Mouse (Mus musculus): Measurements from ENCODE around the gene Cenpl. TPM values are rescaled to one million over a fixed set of nuclear protein-coding genes. Genes with fewer than 3 reads are reported as not detected.

Cenpl gene
- total and polyA plus RNA-seq, 2 experiments from 2014 or later = 2.0 to 6.1 TPM

DNA sequence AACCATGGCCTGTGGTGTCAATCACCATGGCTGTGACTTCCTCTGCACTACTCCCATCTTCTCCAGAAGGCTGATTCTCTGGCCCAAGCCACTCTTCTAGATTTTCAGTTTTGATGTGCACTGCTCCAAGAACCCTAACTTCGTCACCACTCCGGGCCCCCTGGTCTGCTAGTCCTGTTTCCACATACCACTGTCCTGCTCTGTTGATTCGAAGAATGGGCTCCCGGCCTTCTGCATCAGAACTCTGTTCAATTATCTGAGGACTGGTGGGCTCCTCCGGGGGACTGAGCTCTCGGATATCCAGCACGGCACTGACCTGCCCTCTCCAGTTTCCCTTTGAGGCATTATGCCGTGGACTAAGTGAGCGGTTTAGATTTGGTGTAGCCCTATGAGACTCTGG lies 38.6 kb upstream of the Cenpl start:
- no peak for ATAC-seq (ENCODE audit: low FRiP score)
- H3K9ac ChIP-seq (replicated peaks; ENCODE audit: low read length, poor library complexity, severe bottlenecking) = no peak overlapping the region
- whole genome bisulfite sequencing = 93% methylated on average over 9 of the region's 9 CpGs

DNA sequence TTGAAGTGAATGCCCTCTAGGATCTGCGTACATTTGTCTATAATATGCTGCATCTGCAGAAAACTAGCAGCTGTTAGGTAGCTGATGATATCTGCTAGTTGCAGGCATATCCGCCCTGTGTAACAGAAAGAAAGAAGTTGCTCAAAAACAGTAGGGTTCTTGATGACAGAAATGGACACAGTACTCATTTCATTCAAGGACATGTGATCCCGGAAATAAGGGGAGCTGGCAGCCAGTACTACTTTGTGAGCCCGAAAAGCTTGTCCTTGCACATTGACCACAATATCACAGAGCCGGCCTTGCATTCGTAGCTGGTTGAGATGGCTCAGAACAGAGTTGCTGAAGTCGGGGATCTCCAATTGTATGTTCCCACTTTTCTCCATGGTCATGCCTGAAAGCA lies 38.2 kb upstream of the Cenpl start:
- ATAC-seq (ENCODE audit: low FRiP score) (no peak), DNase-seq (ENCODE audit: low spot score) (no peak)
- Histone ChIP-seq H3K27ac (ENCODE audit: low read depth, low read length) (no peak overlapping the region), H3K4me1 (ENCODE audit: insufficient read depth, low read length) (no peaks in the 10 kb centered on the region), H3K36me3 (ENCODE audit: insufficient read depth, low read length) (peaks cover 16% of the 10 kb centered on the region; the same call in 1 of the 2 replicates), H3K4me2 (ENCODE audit: low read depth, low read length, poor library complexity, severe bottlenecking) (no peak overlapping the region), H3K9me3 (ENCODE audit: low read length) (no peaks in the 10 kb centered on the region), H3K4me3 (ENCODE audit: low read depth, low read length) (no peak overlapping the region), H3K27me3 (ENCODE audit: insufficient read depth, low read length) (no peaks in the 10 kb centered on the region), H3K9ac (replicated peaks; ENCODE audit: low read length, poor library complexity, severe bottlenecking) (no peak overlapping the region)
- WGBS = 96% methylated on average over 7 of the region's 7 CpGs
- no peak for TF ChIP-seq CTCF (IDR thresholded peaks at IDR 0.05)

More for the DNA sequence above, 38.6 kb upstream of the Cenpl start:
- peaks cover 21% of the 10 kb centered on the region; the same call in 1 of the 2 replicates for H3K36me3 ChIP-seq (ENCODE audit: insufficient read depth, low read length)
- H3K4me1 ChIP-seq (ENCODE audit: insufficient read depth, low read length) = no peaks in the 10 kb centered on the region
- H3K4me2 ChIP-seq (ENCODE audit: low read depth, low read length, poor library complexity, severe bottlenecking) = no peak overlapping the region
- H3K27me3 ChIP-seq (ENCODE audit: insufficient read depth, low read length) = no peaks in the 10 kb centered on the region
- TF ChIP-seq CTCF (IDR thresholded peaks at IDR 0.05) = no peak
- no peaks in the 10 kb centered on the region for H3K9me3 ChIP-seq (ENCODE audit: low read length)
- H3K4me3 ChIP-seq (ENCODE audit: low read depth, low read length) = no peak overlapping the region
- H3K27ac ChIP-seq (ENCODE audit: low read depth, low read length) = no peak overlapping the region
- DNase-seq (ENCODE audit: low spot score) = no peak

DNA sequence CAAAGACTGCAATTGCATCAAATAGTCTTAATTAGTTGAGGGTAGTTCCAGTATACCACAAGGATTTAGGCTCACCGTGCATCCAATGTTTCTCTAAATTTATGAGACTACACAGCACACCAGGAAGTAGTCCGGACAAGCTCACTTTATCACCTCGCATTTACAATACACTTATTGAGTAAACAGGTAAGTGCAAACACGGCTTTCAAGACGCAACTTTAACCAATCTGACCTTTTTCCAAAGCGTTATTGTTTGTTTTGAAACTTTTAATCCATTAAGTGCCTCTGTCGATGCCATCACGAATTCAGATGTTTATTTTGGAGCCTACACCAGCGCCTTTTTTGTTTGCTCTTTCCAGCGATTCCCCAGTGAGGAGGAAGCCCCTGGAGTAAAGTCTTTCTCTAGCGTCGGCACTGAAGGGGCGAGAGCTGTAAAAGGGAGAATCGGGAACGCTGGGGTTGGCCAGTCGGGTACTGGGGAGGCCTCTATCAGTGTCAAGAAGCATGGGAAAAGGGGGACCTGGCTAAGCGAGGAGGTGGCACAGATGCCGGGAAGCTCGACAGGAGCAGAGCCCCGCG lies 36.6 kb upstream of the Cenpl start:
- no peak for TF ChIP-seq CTCF (IDR thresholded peaks at IDR 0.05)
- DNase-seq (ENCODE audit: low spot score) = peak; percentile 6
- Histone ChIP-seq H3K9me3 (ENCODE audit: low read length) (no peaks in the 10 kb centered on the region), H3K27me3 (ENCODE audit: insufficient read depth, low read length) (no peaks in the 10 kb centered on the region), H3K4me1 (ENCODE audit: insufficient read depth, low read length) (peaks cover 3% of the 10 kb centered on the region; the same call in 1 of the 2 replicates), H3K36me3 (ENCODE audit: insufficient read depth, low read length) (peaks cover 22% of the 10 kb centered on the region; the same call in 1 of the 2 replicates), H3K4me3 (ENCODE audit: low read depth, low read length) (peak overlapping the region; percentile 94), H3K27ac (ENCODE audit: low read depth, low read length) (peak overlapping the region; percentile 86), H3K9ac (replicated peaks; ENCODE audit: low read length, poor library complexity, severe bottlenecking) (peak overlapping the region; percentile 90), H3K4me2 (ENCODE audit: low read depth, low read length, poor library complexity, severe bottlenecking) (peak overlapping the region; percentile 76)
- WGBS = 1% methylated on average over 21 of the region's 21 CpGs
- no peak for ATAC-seq (ENCODE audit: low FRiP score)

DNA sequence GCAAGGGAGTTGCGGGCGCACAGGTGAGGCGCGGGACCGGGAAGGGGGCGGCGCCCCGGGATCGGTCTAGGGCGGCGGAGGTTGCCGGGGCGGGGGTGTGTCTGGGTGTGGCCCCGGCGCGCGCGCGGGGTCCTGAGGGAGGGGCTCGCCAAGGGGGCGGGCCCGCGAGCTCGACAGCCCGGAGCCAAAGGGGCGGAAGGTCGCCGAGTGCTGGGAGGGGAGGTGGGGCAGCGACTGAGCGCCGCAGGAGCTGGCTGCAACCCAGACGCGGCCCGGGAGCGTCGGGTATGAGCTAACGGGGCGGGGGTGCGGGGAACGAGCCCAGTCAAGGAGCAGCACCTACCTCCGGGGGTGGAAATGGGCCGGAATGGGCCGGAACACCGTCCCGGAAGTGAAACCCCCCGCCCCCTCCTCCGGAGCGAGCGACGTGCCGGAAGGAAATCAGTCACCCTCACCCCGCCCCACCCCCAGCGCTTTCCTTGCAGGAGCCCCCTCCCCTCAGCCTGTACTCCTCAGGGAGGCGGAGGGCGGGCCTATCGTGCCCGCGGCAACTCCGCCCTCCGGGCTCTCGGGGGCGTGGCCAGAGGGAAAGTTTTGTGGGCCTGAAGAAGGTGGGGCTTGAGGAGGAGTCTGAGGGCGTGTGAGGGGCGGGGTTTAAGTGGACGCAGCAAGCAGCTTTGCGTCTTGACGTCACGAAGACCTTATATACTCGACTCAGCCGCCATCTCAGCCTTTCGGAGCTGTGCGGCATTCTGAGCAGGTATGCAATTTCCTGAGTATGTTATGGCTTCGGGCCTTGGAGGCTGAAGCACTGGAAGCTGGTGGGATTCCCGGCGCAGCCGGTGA lies 35.9 kb upstream of the Cenpl start, which contains the start of gene Zbtb37:
TSS of gene Zbtb37 (minus strand) at position 415 of the 846 bp plus-strand sequence.
- Histone ChIP-seq H3K4me1 (ENCODE audit: insufficient read depth, low read length) (peaks cover 3% of the 10 kb centered on the region; the same call in 1 of the 2 replicates), H3K4me2 (ENCODE audit: low read depth, low read length, poor library complexity, severe bottlenecking) (peak within 1 kb of the TSS; percentile 82), H3K36me3 (ENCODE audit: insufficient read depth, low read length) (peaks cover 22% of the 10 kb centered on the region; the same call in 1 of the 2 replicates), H3K9ac (replicated peaks; ENCODE audit: low read length, poor library complexity, severe bottlenecking) (peak within 1 kb of the TSS; percentile 90), H3K27me3 (ENCODE audit: insufficient read depth, low read length) (no peaks in the 10 kb centered on the region), H3K4me3 (ENCODE audit: low read depth, low read length) (peak within 1 kb of the TSS; percentile 94), H3K9me3 (ENCODE audit: low read length) (no peaks in the 10 kb centered on the region), H3K27ac (ENCODE audit: low read depth, low read length) (peak within 1 kb of the TSS; percentile 86)
- peak; percentile 99 for DNase-seq (ENCODE audit: low spot score)
- 2% methylated on average over 59 of the region's 76 CpGs for WGBS
- no peak for TF ChIP-seq CTCF (IDR thresholded peaks at IDR 0.05)
- ATAC-seq (ENCODE audit: low FRiP score) = peak; percentile 97

DNA sequence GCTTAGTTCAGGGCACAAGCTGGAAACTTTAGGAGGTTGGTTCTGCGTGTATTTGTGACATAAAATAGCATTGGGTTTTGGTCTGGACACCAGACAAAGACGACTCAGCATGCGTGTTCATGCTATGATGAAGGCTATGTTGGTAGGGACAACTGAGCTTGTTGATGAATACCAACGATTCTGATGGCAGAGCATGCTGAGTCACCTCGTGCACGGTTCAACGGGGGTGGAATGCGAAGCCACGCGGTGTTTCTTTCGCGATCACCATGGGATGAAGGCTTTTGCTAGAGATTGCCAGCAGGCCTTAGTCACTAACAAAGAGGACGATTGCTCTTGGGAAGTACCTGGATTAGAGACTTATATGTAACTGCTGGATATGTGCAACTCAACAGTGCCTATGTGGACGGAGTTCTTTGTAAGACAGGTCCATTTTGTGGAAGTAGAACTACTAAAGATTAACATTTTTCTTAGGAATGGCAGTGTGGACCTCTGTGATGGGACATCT lies 35.2 kb upstream of the Cenpl start:
- peak; percentile 67 for ATAC-seq (ENCODE audit: low FRiP score)
- peak overlapping the region; percentile 94 for H3K4me3 ChIP-seq (ENCODE audit: low read depth, low read length)
- H3K4me1 ChIP-seq (ENCODE audit: insufficient read depth, low read length) = peaks cover 3% of the 10 kb centered on the region; the same call in 1 of the 2 replicates
- TF ChIP-seq CTCF (IDR thresholded peaks at IDR 0.05) = no peak
- H3K27me3 ChIP-seq (ENCODE audit: insufficient read depth, low read length) = no peaks in the 10 kb centered on the region
- peak overlapping the region; percentile 86 for H3K27ac ChIP-seq (ENCODE audit: low read depth, low read length)
- DNase-seq (ENCODE audit: low spot score) = peak; percentile 70
- H3K4me2 ChIP-seq (ENCODE audit: low read depth, low read length, poor library complexity, severe bottlenecking) = peak overlapping the region; percentile 82
- peak overlapping the region; percentile 90 for H3K9ac ChIP-seq (replicated peaks; ENCODE audit: low read length, poor library complexity, severe bottlenecking)
- under 1% methylated on average over 14 of the region's 14 CpGs for WGBS
- peaks cover 18% of the 10 kb centered on the region; the same call in 1 of the 2 replicates for H3K36me3 ChIP-seq (ENCODE audit: insufficient read depth, low read length)
- H3K9me3 ChIP-seq (ENCODE audit: low read length) = no peaks in the 10 kb centered on the region
